Mouse (Mus musculus) hindbrain, embryonic 12.5 days (tissue): ENCODE measurements at regions not wholly inside any gene's neighbourhood (a gene's known extent, or its start where the extent isn't known, plus 50 kb on each side); places are given as distances from the start of the nearest gene placed in this dataset.

ENCODE experiments used
- ATAC-seq: fragments of 200-750 bp; cut with Nextera tagmentation; 2 replicates; pipeline ENCODE4 v1.8.0; 2017; ENCODE audit warnings: moderate TSS enrichment; ENCODE audit not compliant: low FRiP score
- H3K27ac ChIP-seq: fragments of 300-500 bp; sonication (generic); 2 replicates; pipeline ENCODE4 v1.5.1; 2016; ENCODE audit warnings: mild to moderate bottlenecking
- H3K27me3 ChIP-seq: fragments of 300-500 bp; sonication (generic); 2 replicates; pipeline ENCODE4 v1.6.1; 2016; ENCODE audit warnings: mild to moderate bottlenecking
- H3K36me3 ChIP-seq: fragments of 300-500 bp; sonication (generic); 2 replicates; pipeline ENCODE4 v1.6.1; 2016; ENCODE audit warnings: mild to moderate bottlenecking
- H3K4me1 ChIP-seq: fragments of 300-500 bp; sonication (generic); 2 replicates; pipeline ENCODE4 v1.6.1; 2016
- H3K4me2 ChIP-seq: fragments of 300-500 bp; sonication (generic); replicated peaks from 2 replicates; pipeline ENCODE4 v1.6.1; 2016; ENCODE audit warnings: mild to moderate bottlenecking
- H3K4me3 ChIP-seq: fragments of 300-500 bp; sonication (generic); 2 replicates; pipeline ENCODE4 v1.5.1; 2016; ENCODE audit warnings: mild to moderate bottlenecking
- H3K9ac ChIP-seq: fragments of 300-500 bp; sonication (generic); 2 replicates; pipeline ENCODE4 v1.6.1; 2016; ENCODE audit warnings: mild to moderate bottlenecking, moderate library complexity
- H3K9me3 ChIP-seq: fragments of 300-500 bp; sonication (generic); replicated peaks from 2 replicates; pipeline ENCODE4 v1.6.1; 2016; ENCODE audit warnings: mild to moderate bottlenecking
- WGBS: fragments of 180-500 bp; shearing (Covaris S2); methylation state at CpG from one replicate; pipeline ENCODE4 v1.1.7; 2016; 5-methylcytosine and 5-hydroxymethylcytosine counted together

GRCm38 (mm10) chr2:21267149-21267761, 61.7 kb downstream of the Thnsl1 start:
- Histone ChIP-seq H3K27ac (peak overlapping the region; percentile 12; the same call in 1 of the 2 replicates), H3K9me3 (no peaks in the 10 kb centered on the region), H3K36me3 (no peaks in the 10 kb centered on the region), H3K4me3 (no peak overlapping the region), H3K4me2 (peak overlapping the region; percentile 38), H3K27me3 (no peaks in the 10 kb centered on the region), H3K9ac (peak overlapping the region; percentile 9; the same call in 1 of the 2 replicates), H3K4me1 (peaks cover 11% of the 10 kb centered on the region)
- ATAC-seq = peak; percentile 59
- WGBS = 18% methylated on average over 6 of the region's 6 CpGs

GRCm38 (mm10) chr2:21269989-21270846, 64.7 kb downstream of the Thnsl1 start:
- WGBS = 74% methylated on average over 12 of the region's 12 CpGs
- Histone ChIP-seq H3K27ac (no peak overlapping the region), H3K9me3 (no peaks in the 10 kb centered on the region), H3K9ac (no peak overlapping the region), H3K4me2 (no peak overlapping the region), H3K27me3 (no peaks in the 10 kb centered on the region), H3K36me3 (no peaks in the 10 kb centered on the region), H3K4me3 (no peak overlapping the region), H3K4me1 (peaks cover 11% of the 10 kb centered on the region)
- ATAC-seq = peak; percentile 24; the same call in 1 of the 2 replicates

GRCm38 (mm10) chr2:21273416-21273815, 67.9 kb downstream of the Thnsl1 start:
- H3K9me3 ChIP-seq = no peaks in the 10 kb centered on the region
- H3K27ac ChIP-seq = no peak overlapping the region
- H3K4me3 ChIP-seq = no peak overlapping the region
- H3K4me1 ChIP-seq = peaks cover 3% of the 10 kb centered on the region; the same call in 1 of the 2 replicates
- no peak for ATAC-seq
- H3K9ac ChIP-seq = no peak overlapping the region
- WGBS = 91% methylated on average over 4 of the region's 4 CpGs
- no peaks in the 10 kb centered on the region for H3K27me3 ChIP-seq
- no peak overlapping the region for H3K4me2 ChIP-seq
- H3K36me3 ChIP-seq = no peaks in the 10 kb centered on the region

DNA sequence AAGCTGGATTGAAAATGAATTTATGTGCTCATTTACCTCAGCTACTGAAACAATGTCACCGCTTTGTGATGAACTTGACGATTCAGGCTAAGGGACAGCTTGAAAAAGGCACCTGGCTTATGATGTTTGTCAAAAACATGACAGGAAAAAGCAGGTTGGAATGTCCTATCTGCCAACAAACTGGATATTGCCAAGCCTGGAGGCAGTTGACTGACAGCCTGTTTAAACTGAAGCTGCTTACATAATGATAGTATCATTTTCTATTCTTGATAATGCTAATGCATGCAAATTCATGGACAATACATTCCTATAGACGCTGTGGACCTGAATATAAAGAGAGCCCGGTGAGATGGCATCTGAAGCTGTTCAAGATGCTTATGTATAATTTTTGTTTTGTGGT, 69.8 kb downstream of the Thnsl1 start:
- 66% methylated on average over 4 of the region's 4 CpGs for WGBS
- H3K9me3 ChIP-seq = no peaks in the 10 kb centered on the region
- H3K9ac ChIP-seq = no peak overlapping the region
- no peak for ATAC-seq
- H3K4me3 ChIP-seq = no peak overlapping the region
- H3K4me2 ChIP-seq = no peak overlapping the region
- H3K36me3 ChIP-seq = no peaks in the 10 kb centered on the region
- H3K27ac ChIP-seq = no peak overlapping the region
- 0 out of 2 replicates have a peak, but pooled peaks cover 3% of the 10 kb centered on the region for H3K4me1 ChIP-seq
- H3K27me3 ChIP-seq = no peaks in the 10 kb centered on the region

- WGBS = 36% methylated on average over 9 of the region's 9 CpGs
- Histone ChIP-seq H3K36me3 (no peaks in the 10 kb centered on the region), H3K27me3 (no peaks in the 10 kb centered on the region), H3K4me3 (no peak overlapping the region), H3K4me1 (peaks cover 2% of the 10 kb centered on the region; the same call in 1 of the 2 replicates), H3K27ac (no peak overlapping the region), H3K9ac (no peak overlapping the region), H3K4me2 (no peak overlapping the region), H3K9me3 (no peaks in the 10 kb centered on the region)
- ATAC-seq = peak; percentile 92
Measured at GRCm38 (mm10) chr2:21280794-21281420, 75.4 kb downstream of the Thnsl1 start.

DNA sequence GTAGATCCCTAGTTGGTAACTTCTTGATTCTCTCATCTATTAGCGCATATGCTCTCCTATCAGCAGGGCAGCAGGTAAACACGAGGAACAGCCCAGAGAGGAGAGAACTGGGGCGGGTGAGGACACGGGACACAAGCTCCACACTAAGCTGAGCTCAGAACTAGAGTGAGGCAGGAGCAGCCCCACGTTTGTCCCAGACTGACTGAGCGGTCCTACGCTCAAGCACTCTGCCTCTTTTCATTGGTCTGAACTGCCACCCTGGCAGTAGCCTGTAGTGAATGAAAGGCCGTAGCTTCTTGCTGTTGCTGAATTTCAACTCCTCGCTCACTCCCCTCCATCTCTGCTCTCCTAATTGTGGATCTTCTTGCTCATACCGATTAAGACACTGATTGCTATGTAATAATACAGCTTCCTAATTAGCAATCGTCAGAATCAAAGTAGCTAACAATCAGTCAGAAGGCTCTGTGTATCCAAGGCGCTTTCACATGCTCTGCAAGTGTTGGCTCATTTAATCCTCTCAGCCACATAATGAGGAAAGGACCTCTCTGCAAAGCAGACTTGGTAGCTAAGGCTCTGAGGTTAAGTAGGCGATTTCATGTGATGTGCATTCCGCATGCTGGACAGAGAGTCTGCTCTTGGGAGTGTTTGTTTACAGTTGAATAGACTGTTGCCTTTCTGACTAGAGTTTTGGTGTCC, 77.1 kb downstream of the Thnsl1 start:
- no peaks in the 10 kb centered on the region for H3K9me3 ChIP-seq
- H3K9ac ChIP-seq = no peak overlapping the region
- no peak overlapping the region for H3K4me3 ChIP-seq
- WGBS = 72% methylated on average over 14 of the region's 14 CpGs
- peak; percentile 38; the same call in 1 of the 2 replicates for ATAC-seq
- H3K4me1 ChIP-seq = peaks cover 2% of the 10 kb centered on the region; the same call in 1 of the 2 replicates
- H3K4me2 ChIP-seq = no peak overlapping the region
- H3K27ac ChIP-seq = no peak overlapping the region
- no peaks in the 10 kb centered on the region for H3K27me3 ChIP-seq
- no peaks in the 10 kb centered on the region for H3K36me3 ChIP-seq

DNA sequence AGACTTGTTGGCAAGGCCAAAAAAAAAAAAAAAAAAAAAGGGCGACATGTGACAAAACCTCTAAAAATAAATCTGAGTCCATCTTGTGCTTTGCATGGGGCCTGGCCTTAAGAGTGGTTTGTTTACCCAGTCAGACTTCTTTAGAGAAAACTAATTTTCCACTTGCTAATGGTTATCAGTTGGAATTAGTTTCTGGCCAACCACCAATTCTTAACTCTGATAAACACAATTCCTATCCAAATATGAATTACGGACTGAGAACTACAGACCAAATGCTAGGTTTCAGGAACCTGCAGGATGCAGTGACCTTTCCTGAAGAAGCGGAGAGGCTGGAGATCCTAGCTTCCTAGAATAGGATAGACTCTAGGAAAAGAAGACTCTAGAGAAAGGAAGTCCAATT, 79.4 kb downstream of the Thnsl1 start:
- H3K4me3 ChIP-seq = no peak overlapping the region
- no peaks in the 10 kb centered on the region for H3K9me3 ChIP-seq
- H3K9ac ChIP-seq = no peak overlapping the region
- 96% methylated on average over 3 of the region's 3 CpGs for WGBS
- no peak overlapping the region for H3K27ac ChIP-seq
- no peak for ATAC-seq
- no peaks in the 10 kb centered on the region for H3K36me3 ChIP-seq
- H3K4me1 ChIP-seq = peaks cover 2% of the 10 kb centered on the region; the same call in 1 of the 2 replicates
- H3K4me2 ChIP-seq = no peak overlapping the region
- no peaks in the 10 kb centered on the region for H3K27me3 ChIP-seq

DNA sequence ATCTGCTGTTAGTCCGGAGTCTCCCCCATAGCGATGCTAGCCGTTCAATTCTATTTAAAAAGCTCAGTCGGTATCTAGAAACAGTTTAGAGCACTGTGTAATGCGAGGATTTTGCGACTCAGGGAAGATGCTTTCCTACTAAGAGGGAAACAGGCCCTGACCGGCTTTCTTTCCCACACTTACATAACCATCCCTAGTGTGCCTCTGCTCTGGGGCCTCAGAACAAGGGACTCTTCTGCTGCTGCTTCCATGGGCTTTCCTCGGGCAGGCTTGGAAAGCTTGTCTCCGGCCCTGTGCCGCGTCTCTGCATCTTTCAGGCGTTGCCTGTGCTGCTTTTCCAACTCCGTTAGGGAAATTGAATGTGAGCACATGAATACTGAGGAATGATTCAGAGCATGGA, 79.6 kb upstream of the Gpr158 start:
- Histone ChIP-seq H3K27ac (no peak overlapping the region), H3K4me1 (peaks cover 3% of the 10 kb centered on the region), H3K4me2 (no peak overlapping the region), H3K36me3 (no peaks in the 10 kb centered on the region), H3K9me3 (no peaks in the 10 kb centered on the region), H3K27me3 (no peaks in the 10 kb centered on the region), H3K4me3 (no peak overlapping the region), H3K9ac (no peak overlapping the region)
- ATAC-seq = no peak
- 88% methylated on average over 13 of the region's 13 CpGs for WGBS

- ATAC-seq = peak; percentile 90
- Histone ChIP-seq H3K27ac (peak overlapping the region; percentile 53; the same call in 1 of the 2 replicates), H3K4me3 (no peak overlapping the region), H3K4me2 (no peak overlapping the region), H3K9ac (no peak overlapping the region), H3K36me3 (no peaks in the 10 kb centered on the region), H3K4me1 (peaks cover 6% of the 10 kb centered on the region), H3K27me3 (no peaks in the 10 kb centered on the region), H3K9me3 (no peaks in the 10 kb centered on the region)
- 23% methylated on average over 2 of the region's 2 CpGs for WGBS
Measured at GRCm38 (mm10) chr2:21292669-21293151, 74.6 kb upstream of the Gpr158 start.

DNA sequence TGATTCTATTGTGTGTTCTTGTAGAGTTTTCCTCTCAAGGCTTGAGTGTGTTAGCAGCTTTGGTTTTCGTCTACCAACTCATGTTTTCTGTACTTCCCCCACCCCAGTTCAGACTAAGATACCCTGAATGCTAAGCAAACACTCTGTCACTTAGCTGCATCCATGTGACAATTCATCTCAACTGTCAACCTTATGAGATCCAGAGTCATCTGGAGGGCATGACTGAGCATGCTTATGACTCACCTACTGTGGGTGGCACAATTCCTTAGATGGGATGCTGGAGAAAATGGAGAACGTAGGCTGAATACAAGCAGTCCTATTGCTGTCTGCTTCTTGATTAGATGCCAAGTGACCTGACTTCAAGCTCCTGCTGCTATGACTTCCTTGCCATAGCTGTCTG, 73.3 kb upstream of the Gpr158 start:
- H3K36me3 ChIP-seq = no peaks in the 10 kb centered on the region
- no peak for ATAC-seq
- H3K4me3 ChIP-seq = no peak overlapping the region
- no peak overlapping the region for H3K9ac ChIP-seq
- H3K4me1 ChIP-seq = peaks cover 6% of the 10 kb centered on the region
- no peak overlapping the region for H3K27ac ChIP-seq
- no peaks in the 10 kb centered on the region for H3K27me3 ChIP-seq
- no peaks in the 10 kb centered on the region for H3K9me3 ChIP-seq
- no peak overlapping the region for H3K4me2 ChIP-seq
- 58% methylated on average over 2 of the region's 2 CpGs for WGBS

DNA sequence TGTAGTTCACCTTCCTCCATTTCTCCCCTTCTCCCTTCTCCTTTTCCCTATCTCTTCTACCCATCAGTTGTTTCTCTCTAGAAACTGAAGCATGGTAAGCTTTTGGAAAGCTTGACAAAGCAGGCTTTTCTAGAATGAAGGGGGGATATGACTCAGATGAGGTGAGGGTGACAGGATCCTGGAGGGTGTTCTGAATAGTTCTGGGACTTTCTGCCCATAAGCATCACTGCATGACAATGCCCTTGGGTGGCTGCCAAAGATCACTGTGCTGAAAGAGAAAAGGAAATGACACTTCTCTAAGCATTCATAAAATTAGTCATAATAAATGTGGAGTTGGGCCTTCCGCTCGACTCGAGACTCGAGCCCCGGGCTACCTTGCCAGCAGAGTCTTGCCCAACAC, 67.7 kb upstream of the Gpr158 start:
- Histone ChIP-seq H3K4me1 (no peaks in the 10 kb centered on the region), H3K36me3 (no peaks in the 10 kb centered on the region), H3K9ac (no peak overlapping the region), H3K27me3 (no peaks in the 10 kb centered on the region), H3K27ac (no peak overlapping the region), H3K4me3 (no peak overlapping the region), H3K4me2 (no peak overlapping the region), H3K9me3 (no peaks in the 10 kb centered on the region)
- WGBS = 98% methylated on average over 5 of the region's 5 CpGs
- no peak for ATAC-seq
